Mouse (Mus musculus) heart, adult 2 months (tissue): Measurements from ENCODE around the gene Pdk4.

Source experiments
- CTCF ChIP-seq: fragments of 200-600 bp; IDR thresholded peaks from 2 replicates; pipeline ENCODE4 v1.8.1; 2022; ENCODE audit warnings: antibody characterized with exemption, mild to moderate bottlenecking, moderate library complexity
- EP300 ChIP-seq: fragments of 200-500 bp; IDR thresholded peaks from 2 replicates; pipeline ENCODE4 v1.6.1; 2011; ENCODE audit warnings: low read depth, low read length, control low read depth; ENCODE audit not compliant: insufficient read depth
- POLR2A ChIP-seq: fragments of 200-500 bp; IDR thresholded peaks from 2 replicates; pipeline ENCODE4 v1.6.1; 2011; ENCODE audit warnings: mild to moderate bottlenecking, low read depth, low read length, control low read depth; ENCODE audit not compliant: insufficient read depth

DNA sequence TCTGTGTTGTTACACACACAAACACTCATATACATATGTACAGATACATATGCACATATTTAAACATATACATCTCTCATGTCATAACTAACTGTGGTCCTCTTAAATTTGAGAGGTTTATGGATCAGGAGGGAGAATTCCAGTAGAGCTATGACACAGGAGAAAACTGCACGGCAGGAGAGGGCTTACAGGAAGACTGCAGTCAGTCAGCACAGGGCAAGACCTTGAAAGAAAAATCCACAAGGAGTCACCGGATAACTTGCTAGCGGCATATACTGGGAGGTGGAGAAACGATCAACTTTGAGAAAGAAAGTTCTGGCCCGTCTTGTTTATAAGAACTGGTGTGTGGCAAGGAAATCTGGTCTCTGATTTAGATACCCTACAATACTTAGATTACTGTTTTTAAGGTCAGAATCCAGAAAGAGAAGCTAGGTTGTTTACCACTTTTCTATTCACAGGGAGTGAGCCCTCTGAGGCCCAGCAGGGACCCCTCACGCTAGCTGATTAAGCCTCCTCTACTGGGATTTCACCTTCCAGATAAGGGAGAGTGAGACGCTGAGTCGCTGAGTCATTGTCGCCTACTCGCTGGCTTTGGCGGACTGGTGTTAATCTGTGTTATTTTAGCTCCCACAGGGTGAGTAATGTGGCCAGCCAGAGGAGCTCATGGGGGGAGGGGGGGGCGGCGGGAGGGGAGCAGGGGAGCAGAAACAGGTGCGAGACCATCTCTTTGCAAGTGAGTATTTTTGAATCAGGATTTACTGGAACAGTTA lies 53.6 kb downstream of the Pdk4 start:
- no peak for TF ChIP-seq EP300
- no peak for TF ChIP-seq CTCF
- TF ChIP-seq POLR2A, result peak; percentile 22; the same call in 1 of the 2 replicates
